Mouse (Mus musculus): Measurements from ENCODE around the gene Pbx1. TPM values are rescaled to one million over a fixed set of nuclear protein-coding genes. Genes with fewer than 3 reads are reported as not detected.

Pbx1 gene
- polyA plus RNA-seq, 1 experiment from 2014 or later, result 59.2 TPM

GRCm38 (mm10) chr1:168240386-168240785 is 191.7 kb downstream of the Pbx1 start:
- Histone ChIP-seq H3K27me3 (ENCODE audit: control insufficient read depth, insufficient read depth, low read length) (no peaks in the 10 kb centered on the region), H3K4me2 (replicated peaks; ENCODE audit: low read depth, low read length) (no peak overlapping the region), H3K4me1 (replicated peaks; ENCODE audit: control insufficient read depth, insufficient read depth, low read length) (peaks cover 6% of the 10 kb centered on the region), H3K27ac (ENCODE audit: low read depth, low read length) (peak overlapping the region; percentile 69), H3K4me3 (ENCODE audit: low read depth, low read length) (no peak overlapping the region), H3K36me3 (ENCODE audit: control insufficient read depth, insufficient read depth, low read length) (no peaks in the 10 kb centered on the region), H3K9ac (ENCODE audit: low read depth, low read length) (no peak overlapping the region), H3K9me3 (ENCODE audit: control insufficient read depth, low read length) (no peaks in the 10 kb centered on the region)
- no peak for DNase-seq (ENCODE audit: low spot score)
- 81% methylated on average over 5 of the region's 5 CpGs for WGBS
- ATAC-seq (ENCODE audit: low FRiP score), result no peak

- Histone ChIP-seq H3K4me2 (replicated peaks; ENCODE audit: low read depth, low read length) (no peak overlapping the region), H3K9me3 (ENCODE audit: control insufficient read depth, low read length) (no peaks in the 10 kb centered on the region), H3K9ac (ENCODE audit: low read depth, low read length) (no peak overlapping the region), H3K36me3 (ENCODE audit: control insufficient read depth, insufficient read depth, low read length) (no peaks in the 10 kb centered on the region), H3K4me1 (replicated peaks; ENCODE audit: control insufficient read depth, insufficient read depth, low read length) (peaks cover 2% of the 10 kb centered on the region; the same call in 1 of the 2 replicates), H3K27me3 (ENCODE audit: control insufficient read depth, insufficient read depth, low read length) (no peaks in the 10 kb centered on the region), H3K27ac (ENCODE audit: low read depth, low read length) (no peak overlapping the region), H3K4me3 (ENCODE audit: low read depth, low read length) (no peak overlapping the region)
- DNase-seq (ENCODE audit: low spot score) (no peak), ATAC-seq (ENCODE audit: low FRiP score) (no peak)
- 92% methylated on average over 5 of the region's 5 CpGs for WGBS
Observed at GRCm38 (mm10) chr1:168236101-168236500, 196.0 kb downstream of the Pbx1 start.

GRCm38 (mm10) chr1:168234355-168234754 is 197.7 kb downstream of the Pbx1 start:
- Histone ChIP-seq H3K9me3 (ENCODE audit: control insufficient read depth, low read length) (no peaks in the 10 kb centered on the region), H3K4me2 (replicated peaks; ENCODE audit: low read depth, low read length) (no peak overlapping the region), H3K4me1 (replicated peaks; ENCODE audit: control insufficient read depth, insufficient read depth, low read length) (no peaks in the 10 kb centered on the region; the same call in 1 of the 2 replicates), H3K36me3 (ENCODE audit: control insufficient read depth, insufficient read depth, low read length) (no peaks in the 10 kb centered on the region), H3K4me3 (ENCODE audit: low read depth, low read length) (no peak overlapping the region), H3K27me3 (ENCODE audit: control insufficient read depth, insufficient read depth, low read length) (no peaks in the 10 kb centered on the region), H3K27ac (ENCODE audit: low read depth, low read length) (no peak overlapping the region), H3K9ac (ENCODE audit: low read depth, low read length) (no peak overlapping the region)
- ATAC-seq (ENCODE audit: low FRiP score), result no peak
- DNase-seq (ENCODE audit: low spot score), result no peak
- WGBS, result 71% methylated on average over 11 of the region's 11 CpGs

- Histone ChIP-seq H3K9me3 (ENCODE audit: control insufficient read depth, low read length) (no peaks in the 10 kb centered on the region), H3K27me3 (ENCODE audit: control insufficient read depth, insufficient read depth, low read length) (no peaks in the 10 kb centered on the region), H3K4me3 (ENCODE audit: low read depth, low read length) (no peak overlapping the region), H3K9ac (ENCODE audit: low read depth, low read length) (no peak overlapping the region), H3K36me3 (ENCODE audit: control insufficient read depth, insufficient read depth, low read length) (no peaks in the 10 kb centered on the region), H3K4me2 (replicated peaks; ENCODE audit: low read depth, low read length) (no peak overlapping the region), H3K27ac (ENCODE audit: low read depth, low read length) (no peak overlapping the region), H3K4me1 (replicated peaks; ENCODE audit: control insufficient read depth, insufficient read depth, low read length) (no peaks in the 10 kb centered on the region; the same call in 1 of the 2 replicates)
- ATAC-seq (ENCODE audit: low FRiP score) (no peak), DNase-seq (ENCODE audit: low spot score) (no peak)
- 100% methylated on average over 1 of the region's 1 CpGs for WGBS
Observed at GRCm38 (mm10) chr1:168233182-168233581, 198.9 kb downstream of the Pbx1 start.

GRCm38 (mm10) chr1:168231548-168232429 is 200.3 kb downstream of the Pbx1 start:
- no peak overlapping the region for H3K4me2 ChIP-seq (replicated peaks; ENCODE audit: low read depth, low read length)
- H3K27me3 ChIP-seq (ENCODE audit: control insufficient read depth, insufficient read depth, low read length), result no peaks in the 10 kb centered on the region
- H3K36me3 ChIP-seq (ENCODE audit: control insufficient read depth, insufficient read depth, low read length), result no peaks in the 10 kb centered on the region
- no peak overlapping the region for H3K4me3 ChIP-seq (ENCODE audit: low read depth, low read length)
- no peak overlapping the region for H3K9ac ChIP-seq (ENCODE audit: low read depth, low read length)
- WGBS, result 92% methylated on average over 11 of the region's 11 CpGs
- DNase-seq (ENCODE audit: low spot score) (no peak), ATAC-seq (ENCODE audit: low FRiP score) (no peak)
- H3K9me3 ChIP-seq (ENCODE audit: control insufficient read depth, low read length), result no peaks in the 10 kb centered on the region
- no peaks in the 10 kb centered on the region; the same call in 1 of the 2 replicates for H3K4me1 ChIP-seq (replicated peaks; ENCODE audit: control insufficient read depth, insufficient read depth, low read length)
- H3K27ac ChIP-seq (ENCODE audit: low read depth, low read length), result no peak overlapping the region

GRCm38 (mm10) chr1:168230858-168231257 is 201.2 kb downstream of the Pbx1 start:
- Histone ChIP-seq H3K4me1 (replicated peaks; ENCODE audit: control insufficient read depth, insufficient read depth, low read length) (no peaks in the 10 kb centered on the region; the same call in 1 of the 2 replicates), H3K4me2 (replicated peaks; ENCODE audit: low read depth, low read length) (no peak overlapping the region), H3K4me3 (ENCODE audit: low read depth, low read length) (no peak overlapping the region), H3K9me3 (ENCODE audit: control insufficient read depth, low read length) (no peaks in the 10 kb centered on the region), H3K36me3 (ENCODE audit: control insufficient read depth, insufficient read depth, low read length) (no peaks in the 10 kb centered on the region), H3K27me3 (ENCODE audit: control insufficient read depth, insufficient read depth, low read length) (no peaks in the 10 kb centered on the region), H3K9ac (ENCODE audit: low read depth, low read length) (no peak overlapping the region), H3K27ac (ENCODE audit: low read depth, low read length) (no peak overlapping the region)
- ATAC-seq (ENCODE audit: low FRiP score) (no peak), DNase-seq (ENCODE audit: low spot score) (no peak)
- WGBS, result 74% methylated on average over 1 of the region's 1 CpGs

GRCm38 (mm10) chr1:168230134-168230533 is 201.9 kb downstream of the Pbx1 start:
- Histone ChIP-seq H3K4me3 (ENCODE audit: low read depth, low read length) (no peak overlapping the region), H3K36me3 (ENCODE audit: control insufficient read depth, insufficient read depth, low read length) (no peaks in the 10 kb centered on the region), H3K27ac (ENCODE audit: low read depth, low read length) (no peak overlapping the region), H3K4me1 (replicated peaks; ENCODE audit: control insufficient read depth, insufficient read depth, low read length) (no peaks in the 10 kb centered on the region; the same call in 1 of the 2 replicates), H3K27me3 (ENCODE audit: control insufficient read depth, insufficient read depth, low read length) (no peaks in the 10 kb centered on the region), H3K9ac (ENCODE audit: low read depth, low read length) (no peak overlapping the region), H3K9me3 (ENCODE audit: control insufficient read depth, low read length) (no peaks in the 10 kb centered on the region), H3K4me2 (replicated peaks; ENCODE audit: low read depth, low read length) (no peak overlapping the region)
- 46% methylated on average over 4 of the region's 4 CpGs for WGBS
- ATAC-seq (ENCODE audit: low FRiP score) (peak; percentile 16; the same call in 1 of the 2 replicates), DNase-seq (ENCODE audit: low spot score) (no peak)

- Histone ChIP-seq H3K27me3 (ENCODE audit: control insufficient read depth, insufficient read depth, low read length) (no peaks in the 10 kb centered on the region), H3K9ac (ENCODE audit: low read depth, low read length) (no peak overlapping the region), H3K9me3 (ENCODE audit: control insufficient read depth, low read length) (no peaks in the 10 kb centered on the region), H3K36me3 (ENCODE audit: control insufficient read depth, insufficient read depth, low read length) (no peaks in the 10 kb centered on the region), H3K27ac (ENCODE audit: low read depth, low read length) (no peak overlapping the region), H3K4me2 (replicated peaks; ENCODE audit: low read depth, low read length) (no peak overlapping the region), H3K4me3 (ENCODE audit: low read depth, low read length) (no peak overlapping the region), H3K4me1 (replicated peaks; ENCODE audit: control insufficient read depth, insufficient read depth, low read length) (no peaks in the 10 kb centered on the region; the same call in 1 of the 2 replicates)
- DNase-seq (ENCODE audit: low spot score) (no peak), ATAC-seq (ENCODE audit: low FRiP score) (no peak)
- WGBS, result 82% methylated on average over 6 of the region's 6 CpGs
Observed at GRCm38 (mm10) chr1:168228756-168229526, 203.1 kb downstream of the Pbx1 start.

Data from hindbrain, embryonic 11.5 days (tissue).